Mouse (Mus musculus) neural tube, embryonic 11.5 days (tissue): ENCODE data around the gene Lrrc4c. TPM values are rescaled to one million over a fixed set of nuclear protein-coding genes. Genes with fewer than 3 reads are reported as not detected.

Source experiments
- ATAC-seq: fragments of 200-750 bp; cut with Nextera tagmentation; 2 replicates; pipeline ENCODE4 v1.8.0; 2017; ENCODE audit warnings: moderate number of reproducible peaks, mild to moderate bottlenecking, moderate TSS enrichment, moderate library complexity; ENCODE audit not compliant: insufficient read depth, low FRiP score, low TSS enrichment
- DNase-seq: peaks from one replicate; pipeline ENCODE4 v3.0.0-alpha.2; 2015; ENCODE audit warnings: low spot score
- H3K27ac ChIP-seq: fragments of 300-500 bp; sonication (generic); 2 replicates; pipeline ENCODE4 v1.5.1; 2014; ENCODE audit warnings: low read depth, mild to moderate bottlenecking, low read length
- H3K27me3 ChIP-seq: fragments of 300-500 bp; sonication (generic); 2 replicates; pipeline ENCODE4 v1.6.1; 2014; ENCODE audit warnings: mild to moderate bottlenecking, low read length, mixed read lengths; ENCODE audit not compliant: control insufficient read depth, insufficient read depth
- H3K36me3 ChIP-seq: fragments of 300-500 bp; sonication (generic); 2 replicates; pipeline ENCODE4 v1.6.1; 2014; ENCODE audit warnings: mild to moderate bottlenecking, low read length, moderate library complexity, mixed read lengths; ENCODE audit not compliant: control insufficient read depth, insufficient read depth
- H3K4me1 ChIP-seq: fragments of 300-500 bp; sonication (generic); 2 replicates; pipeline ENCODE4 v1.6.1; 2014; ENCODE audit warnings: low read length, mixed read lengths; ENCODE audit not compliant: control insufficient read depth, insufficient read depth
- H3K4me2 ChIP-seq: fragments of 300-500 bp; sonication (generic); 2 replicates; pipeline ENCODE4 v1.6.1; 2014; ENCODE audit warnings: low read depth, mild to moderate bottlenecking, moderate library complexity
- H3K4me3 ChIP-seq: fragments of 300-500 bp; sonication (generic); 2 replicates; pipeline ENCODE4 v1.5.1; 2014; ENCODE audit warnings: low read depth, low read length
- H3K9ac ChIP-seq: fragments of 300-500 bp; sonication (generic); 2 replicates; pipeline ENCODE4 v1.6.1; 2014; ENCODE audit warnings: mild to moderate bottlenecking, low read length
- H3K9me3 ChIP-seq: fragments of 300-500 bp; sonication (generic); 2 replicates; pipeline ENCODE4 v1.6.1; 2016; ENCODE audit warnings: low read length; ENCODE audit not compliant: control insufficient read depth
- WGBS: fragments of 180-500 bp; shearing (Covaris S2); extraction: QIAGEN DNeasy Blood & Tissue Kit; methylation state at CpG from one replicate; pipeline ENCODE4 v1.1.7; 2014; 5-methylcytosine and 5-hydroxymethylcytosine counted together
- polyA plus RNA-seq: library from polyadenylated mRNA; unstranded; fragments of >200 nt; fragmentation: Nextera tagmentation; extraction: Ambion mirVana; gene quantifications from 2 replicates; pipeline ENCODE4 v1.2.1, GENCODE M21; 2014

The Lrrc4c gene
- polyA plus RNA-seq, 1 experiment from 2014 or later, result 4.5 TPM

DNA sequence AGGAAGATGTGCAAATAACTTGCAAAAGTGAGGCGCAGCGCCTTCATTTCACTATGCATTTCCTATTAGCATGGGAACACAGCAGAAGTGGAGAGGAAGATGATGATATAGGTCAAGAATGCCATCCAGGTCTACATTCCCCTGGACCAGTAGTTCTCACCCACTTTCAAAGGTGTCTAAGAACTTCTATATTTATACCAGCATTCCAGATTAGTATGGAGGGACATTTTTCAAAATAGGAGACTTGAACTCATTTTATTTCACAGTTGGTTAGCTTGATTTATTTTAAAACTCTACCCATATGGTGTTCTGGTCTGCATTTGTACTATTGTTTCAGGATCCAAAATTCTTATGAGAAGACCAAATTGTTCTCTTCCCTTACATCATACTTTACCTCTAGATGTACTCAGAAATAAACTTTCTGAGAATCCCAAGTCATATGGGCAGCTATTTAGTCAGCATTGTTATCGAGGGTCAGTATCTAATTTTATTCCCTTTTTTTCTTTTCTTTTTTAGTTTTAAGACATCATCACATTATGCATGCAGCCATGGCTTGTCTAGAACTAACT lies 833.7 kb downstream of the Lrrc4c start:
- Histone ChIP-seq H3K27me3 (no peaks in the 10 kb centered on the region), H3K4me1 (no peaks in the 10 kb centered on the region), H3K4me2 (no peak overlapping the region), H3K36me3 (no peaks in the 10 kb centered on the region), H3K27ac (no peak overlapping the region), H3K9ac (no peak overlapping the region), H3K4me3 (no peak overlapping the region), H3K9me3 (no peaks in the 10 kb centered on the region)
- ATAC-seq (no peak), DNase-seq (no peak)
- WGBS, result 89% methylated on average over 3 of the region's 3 CpGs

DNA sequence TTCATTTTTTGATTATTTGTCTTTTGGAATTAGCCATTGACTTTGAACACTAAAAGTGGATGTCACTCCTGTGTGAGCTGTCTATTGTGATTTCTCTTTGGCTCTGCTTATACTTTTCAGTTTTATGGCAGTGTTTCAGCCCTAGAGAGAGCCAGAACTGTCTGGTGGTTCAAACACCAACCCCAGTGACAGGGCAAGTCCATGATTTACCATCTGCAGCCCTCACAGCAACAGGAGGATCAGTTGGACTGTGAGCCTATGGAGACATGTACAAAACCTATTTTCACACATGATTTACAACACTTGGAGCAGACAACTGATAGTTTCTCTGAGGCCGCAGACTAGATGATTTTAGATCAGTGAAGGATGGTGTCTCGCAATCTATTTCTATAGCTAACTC lies 847.8 kb downstream of the Lrrc4c start:
- no peaks in the 10 kb centered on the region for H3K27me3 ChIP-seq
- no peak overlapping the region for H3K4me3 ChIP-seq
- no peak overlapping the region for H3K4me2 ChIP-seq
- WGBS, result 85% methylated on average over 2 of the region's 2 CpGs
- H3K9me3 ChIP-seq, result no peaks in the 10 kb centered on the region
- H3K36me3 ChIP-seq, result no peaks in the 10 kb centered on the region
- no peak for DNase-seq
- no peak overlapping the region for H3K27ac ChIP-seq
- no peaks in the 10 kb centered on the region for H3K4me1 ChIP-seq
- no peak overlapping the region for H3K9ac ChIP-seq
- no peak for ATAC-seq

- no peak overlapping the region for H3K9ac ChIP-seq
- WGBS, result 85% methylated on average over 4 of the region's 4 CpGs
- no peaks in the 10 kb centered on the region for H3K36me3 ChIP-seq
- no peak for ATAC-seq
- H3K27ac ChIP-seq, result no peak overlapping the region
- H3K4me1 ChIP-seq, result no peaks in the 10 kb centered on the region
- H3K4me2 ChIP-seq, result no peak overlapping the region
- H3K4me3 ChIP-seq, result no peak overlapping the region
- no peaks in the 10 kb centered on the region for H3K9me3 ChIP-seq
- no peaks in the 10 kb centered on the region for H3K27me3 ChIP-seq
- no peak for DNase-seq
Observed at GRCm38 (mm10) chr2:97178399-97178798, 860.4 kb downstream of the Lrrc4c start.

DNA sequence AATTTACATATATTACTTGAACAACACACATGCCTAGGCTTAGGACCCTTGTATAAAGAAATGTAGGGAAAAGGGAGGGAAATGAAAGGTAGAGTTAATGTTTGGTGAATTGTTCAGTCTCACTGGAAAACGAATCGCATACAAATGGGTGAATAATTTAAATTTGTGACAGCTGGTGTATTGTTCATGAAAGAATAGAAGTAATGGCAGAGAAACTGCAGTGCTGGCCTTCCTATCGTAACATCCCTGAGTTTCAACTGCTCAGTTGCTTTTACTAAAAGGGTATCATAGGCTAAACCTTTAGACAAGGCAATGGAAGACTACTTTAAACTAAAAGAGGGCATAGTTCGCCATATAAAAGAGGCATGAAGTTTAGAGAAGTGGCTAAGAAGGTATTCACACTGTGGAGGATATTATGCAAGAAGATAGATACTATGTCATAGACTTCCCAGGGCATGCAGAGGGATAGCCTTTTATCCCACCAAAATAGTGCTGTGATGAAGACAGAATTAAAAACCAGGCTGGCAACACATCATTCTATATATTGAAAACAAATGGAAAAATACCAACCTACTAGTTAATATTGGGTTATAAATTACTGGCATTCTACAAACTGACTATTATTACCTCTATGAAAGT lies 879.1 kb downstream of the Lrrc4c start:
- no peak overlapping the region for H3K27ac ChIP-seq
- DNase-seq (no peak), ATAC-seq (peak; percentile 48; the same call in 1 of the 2 replicates)
- H3K4me1 ChIP-seq, result 0 out of 2 replicates have a peak, but pooled peaks cover 3% of the 10 kb centered on the region
- no peak overlapping the region for H3K9ac ChIP-seq
- no peak overlapping the region for H3K4me3 ChIP-seq
- WGBS, result 39% methylated on average over 4 of the region's 4 CpGs
- H3K9me3 ChIP-seq, result no peaks in the 10 kb centered on the region
- no peaks in the 10 kb centered on the region for H3K36me3 ChIP-seq
- H3K4me2 ChIP-seq, result no peak overlapping the region
- H3K27me3 ChIP-seq, result no peaks in the 10 kb centered on the region

GRCm38 (mm10) chr2:97232966-97233365 lies 915.0 kb downstream of the Lrrc4c start:
- DNase-seq (no peak), ATAC-seq (no peak)
- WGBS, result 89% methylated on average over 3 of the region's 3 CpGs
- Histone ChIP-seq H3K27ac (no peak overlapping the region), H3K4me3 (no peak overlapping the region), H3K27me3 (no peaks in the 10 kb centered on the region), H3K4me1 (no peaks in the 10 kb centered on the region), H3K9me3 (no peaks in the 10 kb centered on the region), H3K9ac (no peak overlapping the region), H3K4me2 (no peak overlapping the region), H3K36me3 (no peaks in the 10 kb centered on the region)

GRCm38 (mm10) chr2:97234074-97234473 lies 916.1 kb downstream of the Lrrc4c start:
- no peak for ATAC-seq
- Histone ChIP-seq H3K4me1 (no peaks in the 10 kb centered on the region), H3K9ac (no peak overlapping the region), H3K4me3 (no peak overlapping the region), H3K27me3 (no peaks in the 10 kb centered on the region), H3K4me2 (no peak overlapping the region), H3K9me3 (no peaks in the 10 kb centered on the region), H3K36me3 (no peaks in the 10 kb centered on the region), H3K27ac (no peak overlapping the region)
- no peak for DNase-seq
- 89% methylated on average over 1 of the region's 1 CpGs for WGBS

DNA sequence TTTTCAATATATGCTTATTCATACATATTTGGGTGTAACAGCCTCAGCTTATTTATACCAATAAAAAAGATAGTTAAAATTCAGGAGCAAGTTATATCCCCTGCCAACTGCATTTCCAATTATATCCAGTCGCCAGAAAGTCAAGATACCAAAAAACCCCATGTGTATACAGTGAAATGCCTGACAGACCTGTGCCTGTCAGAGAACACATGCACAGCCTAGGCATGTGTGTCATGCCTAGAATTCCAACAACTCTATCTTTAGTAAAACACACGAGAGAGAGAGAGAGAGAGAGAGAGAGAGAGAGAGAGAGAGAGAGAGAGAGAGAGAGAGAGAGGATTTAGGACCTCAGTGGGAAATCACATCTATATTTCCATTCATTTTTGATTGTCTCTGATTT lies 956.7 kb downstream of the Lrrc4c start:
- Histone ChIP-seq H3K4me2 (no peak overlapping the region), H3K4me1 (no peaks in the 10 kb centered on the region), H3K36me3 (no peaks in the 10 kb centered on the region), H3K9me3 (no peaks in the 10 kb centered on the region), H3K27me3 (no peaks in the 10 kb centered on the region), H3K4me3 (no peak overlapping the region), H3K27ac (no peak overlapping the region), H3K9ac (no peak overlapping the region)
- no peak for DNase-seq
- 60% methylated on average over 2 of the region's 2 CpGs for WGBS
- ATAC-seq, result no peak

DNA sequence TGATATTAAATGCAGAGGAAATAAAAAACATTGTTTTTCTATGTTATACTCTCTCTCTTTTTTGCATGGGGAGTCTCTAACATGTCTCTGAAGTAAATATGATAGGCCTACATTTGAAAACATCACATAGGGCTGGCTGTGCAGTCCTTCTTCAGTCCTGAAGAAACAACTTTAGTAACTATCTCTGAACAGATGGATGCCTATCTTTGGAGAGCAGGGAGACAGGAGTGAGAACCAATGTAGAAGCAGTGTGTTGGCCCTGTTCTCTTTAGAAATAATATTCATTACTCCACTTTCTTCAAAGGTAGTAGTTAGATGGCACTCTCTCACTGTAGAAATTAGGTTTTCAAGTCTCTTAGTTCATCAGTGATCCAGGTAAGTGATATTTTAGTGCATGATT lies 967.0 kb downstream of the Lrrc4c start:
- DNase-seq, result no peak
- no peak for ATAC-seq
- H3K9me3 ChIP-seq, result no peaks in the 10 kb centered on the region
- no peak overlapping the region for H3K4me3 ChIP-seq
- no peak overlapping the region for H3K27ac ChIP-seq
- no peak overlapping the region for H3K4me2 ChIP-seq
- no peaks in the 10 kb centered on the region for H3K27me3 ChIP-seq
- no peaks in the 10 kb centered on the region for H3K36me3 ChIP-seq
- no peak overlapping the region for H3K9ac ChIP-seq
- no peaks in the 10 kb centered on the region for H3K4me1 ChIP-seq

DNA sequence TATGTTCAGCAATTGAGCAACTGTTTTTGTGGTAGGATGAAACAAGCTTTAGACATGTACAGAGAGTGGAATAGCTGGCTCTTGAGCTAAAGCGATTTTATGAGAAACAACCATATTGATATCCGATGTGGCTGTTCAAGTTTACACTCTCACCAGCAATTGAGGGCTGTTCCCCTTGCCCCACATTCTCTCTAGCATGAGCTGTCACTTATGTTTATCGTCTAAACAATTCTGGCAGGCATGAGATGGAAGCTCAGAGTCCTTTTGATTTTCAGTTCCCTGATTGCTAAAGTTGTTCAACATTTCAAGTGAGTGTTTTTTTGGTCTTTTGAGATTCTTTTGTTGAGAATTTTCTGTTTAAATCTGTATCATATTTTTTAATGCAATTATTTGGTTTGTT lies 976.2 kb downstream of the Lrrc4c start:
- no peak overlapping the region for H3K9ac ChIP-seq
- no peaks in the 10 kb centered on the region for H3K9me3 ChIP-seq
- H3K27ac ChIP-seq, result no peak overlapping the region
- no peaks in the 10 kb centered on the region for H3K27me3 ChIP-seq
- ATAC-seq, result no peak
- no peak overlapping the region for H3K4me3 ChIP-seq
- H3K36me3 ChIP-seq, result no peaks in the 10 kb centered on the region
- WGBS, result 95% methylated on average over 3 of the region's 3 CpGs
- DNase-seq, result no peak
- no peak overlapping the region for H3K4me2 ChIP-seq
- no peaks in the 10 kb centered on the region for H3K4me1 ChIP-seq
